Mouse (Mus musculus) right cerebral cortex, postnatal 10 days (tissue): ENCODE measurements around the gene Olfr361.
"Not testable (repeated sequence)": the region's sequence is repeated elsewhere in the genome, so short reads cannot be mapped to it uniquely, and the experiment has no call there.

Experiments
- DNase-seq, 2 experiments: peaks; one replicate each; pipeline ENCODE4 v3.0.0; 2021; ENCODE audit warnings: low spot score in 2 of 2

Olfr361 gene

GRCm38 (mm10) chr2:37089190-37089589 is at the start of gene Olfr361:
Gene Olfr361, minus strand, starts transcription at chr2:37089290.
- not testable (repeated sequence) for DNase-seq

DNA sequence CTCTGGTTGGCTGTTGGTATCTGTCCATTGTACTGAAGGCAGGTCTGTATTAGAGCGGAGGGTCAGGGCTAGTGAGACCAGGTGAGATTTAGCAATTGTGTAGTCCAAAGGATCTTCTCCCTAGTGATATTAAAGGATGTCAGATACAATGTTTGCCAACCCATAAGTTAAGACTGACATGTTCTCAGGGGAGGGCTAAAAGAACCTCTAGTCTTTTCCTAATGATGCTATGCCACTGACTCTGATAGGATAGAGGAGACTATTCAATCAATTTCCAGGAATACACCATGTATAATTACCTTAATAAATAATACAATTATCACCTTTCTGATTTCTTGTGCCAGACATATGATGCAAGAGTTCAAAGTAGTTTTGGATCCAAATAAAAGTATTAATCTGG is 28.7 kb upstream of the Olfr361 start, which contains the start of gene Olfr362:
TSS of gene Olfr362 (minus strand) at position 101 of the 400 bp plus-strand sequence.
- no peak for DNase-seq

- DNase-seq: no peak
Observed at GRCm38 (mm10) chr2:37065446-37065845, 23.6 kb downstream of the Olfr361 start, which contains the start of gene Olfr360. Gene Olfr360, plus strand, starts transcription at chr2:37065746.
